Mouse (Mus musculus) cerebellum, adult 2 months (tissue): ENCODE data around the gene Prnd.

Experiments used
- CTCF ChIP-seq: fragments of 200-500 bp; IDR thresholded peaks from 2 replicates; pipeline ENCODE4 v1.5.1; 2011; ENCODE audit warnings: low read depth, mild to moderate bottlenecking, control low read depth, low read length, moderate library complexity, borderline replicate concordance; ENCODE audit not compliant: insufficient read depth
- POLR2A ChIP-seq: fragments of 200-500 bp; IDR thresholded peaks from 2 replicates; pipeline ENCODE4 v1.6.1; 2011; ENCODE audit warnings: low read length, control low read depth, borderline replicate concordance; ENCODE audit not compliant: insufficient read depth

- no peak for TF ChIP-seq CTCF
- TF ChIP-seq POLR2A = no peak
Observed at GRCm38 (mm10) chr2:131940506-131940905, 10.2 kb upstream of the Prnd start.
